Mouse (Mus musculus): ENCODE measurements around the gene Rec8.

DNA sequence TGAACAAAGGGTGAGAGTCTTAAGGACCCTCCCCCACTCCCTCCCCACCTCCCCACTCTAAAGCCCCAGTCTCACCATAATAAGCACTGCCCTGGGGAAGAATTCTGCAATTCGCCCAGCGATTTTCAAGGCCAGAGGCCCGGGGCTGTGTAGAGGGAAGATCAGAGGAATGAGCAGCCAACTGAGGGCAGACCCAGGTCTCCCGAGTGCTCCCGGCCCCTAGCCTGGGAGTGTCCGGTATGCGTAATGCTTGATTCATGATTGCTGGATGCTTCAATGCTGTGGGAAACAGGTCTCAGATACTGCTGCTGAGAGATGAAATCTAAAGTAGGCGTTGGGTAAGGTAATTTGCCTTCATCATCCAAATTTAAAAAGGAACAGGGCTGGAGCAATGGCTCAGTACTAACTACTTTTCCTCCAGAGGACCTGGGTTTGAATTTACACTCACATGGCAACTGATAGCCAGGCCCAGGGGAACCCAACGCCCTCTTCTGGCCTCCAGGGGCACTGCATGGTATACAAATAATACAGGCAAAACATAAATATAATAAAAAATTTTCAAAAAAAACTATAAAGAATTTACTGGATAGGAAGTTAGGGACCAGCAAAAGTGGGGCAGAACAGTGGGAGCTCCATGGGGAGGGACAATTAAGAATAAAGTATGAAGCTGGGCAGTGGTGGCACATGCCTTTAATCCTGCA lies 35.7 kb upstream of the Rec8 start:
- TF ChIP-seq CTCF (conservative IDR thresholded peaks at IDR 0.05; ENCODE audit: insufficient read depth, insufficient read length, low read depth, low read length) (peak; percentile 44), POLR2A (IDR thresholded peaks at IDR 0.05; ENCODE audit: low read depth, low read length) (no peak)
